Mouse (Mus musculus): Measurements from ENCODE around the gene Setd5. TPM values are rescaled to one million over a fixed set of nuclear protein-coding genes. Genes with fewer than 3 reads are reported as not detected.
A peak's percentile ranks its signal among the peaks of the same experiment; 100 is the strongest.

Gene Setd5
- total RNA-seq, 2 experiments from 2014 or later = 84.7 to 117 TPM

DNA sequence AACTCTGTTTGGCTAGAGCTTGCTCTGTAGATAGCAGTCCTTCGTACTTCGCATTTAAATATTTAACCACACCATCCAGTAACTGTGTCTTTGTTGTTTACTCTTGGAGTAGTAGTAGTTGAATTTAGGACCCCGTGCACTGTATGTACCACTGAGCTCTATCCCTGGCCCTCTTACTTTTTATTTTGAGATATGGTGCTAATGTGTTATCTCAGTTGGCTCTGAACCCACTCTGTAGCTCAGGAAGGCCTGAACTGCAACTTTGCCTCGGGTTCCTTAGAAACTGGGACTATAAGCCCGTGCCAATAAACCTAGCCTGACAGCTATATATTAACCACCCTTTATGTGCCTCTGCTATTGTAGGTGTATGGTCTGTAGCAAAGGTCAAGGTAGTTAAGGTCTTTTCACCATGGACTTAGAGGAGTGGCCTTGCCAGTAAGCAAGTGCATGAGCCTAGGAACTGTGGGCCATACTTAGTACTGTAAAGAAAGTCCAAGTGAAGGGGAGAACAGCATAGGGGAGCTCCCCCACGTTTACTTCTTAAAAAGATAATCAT, 22.5 kb upstream of the Setd5 start:
- no peak for DNase-seq

DNA sequence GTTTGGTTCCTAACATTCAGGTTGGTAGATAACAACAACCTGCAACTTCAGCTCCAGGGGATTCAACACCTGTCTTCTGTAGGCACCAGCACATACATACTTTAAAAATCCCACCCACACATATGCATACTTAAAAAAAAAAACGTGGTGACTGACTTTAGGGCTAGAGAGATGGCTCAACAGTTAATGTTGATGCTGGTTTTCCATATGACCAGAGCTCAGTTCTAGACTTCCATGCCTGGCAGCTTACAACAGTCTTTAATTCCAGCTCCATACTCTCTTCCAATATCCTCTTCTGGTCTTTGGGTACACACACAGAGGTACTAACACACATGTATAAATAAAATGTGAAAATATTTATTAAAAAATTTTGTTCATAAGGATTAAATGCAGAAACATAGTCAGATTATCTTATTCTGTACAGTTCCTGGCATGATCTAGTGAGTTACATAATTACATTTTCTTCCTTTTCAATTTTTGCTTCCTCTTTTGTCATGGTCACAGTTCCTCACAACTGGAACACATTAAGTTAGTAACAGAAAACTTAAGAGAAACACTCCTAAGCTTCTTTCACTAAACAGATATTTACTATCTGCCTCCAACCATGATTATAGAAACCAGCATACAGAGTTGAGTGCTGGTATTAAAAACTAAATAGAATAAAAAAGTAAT, 16.1 kb upstream of the Setd5 start:
- no peak for DNase-seq

DNA sequence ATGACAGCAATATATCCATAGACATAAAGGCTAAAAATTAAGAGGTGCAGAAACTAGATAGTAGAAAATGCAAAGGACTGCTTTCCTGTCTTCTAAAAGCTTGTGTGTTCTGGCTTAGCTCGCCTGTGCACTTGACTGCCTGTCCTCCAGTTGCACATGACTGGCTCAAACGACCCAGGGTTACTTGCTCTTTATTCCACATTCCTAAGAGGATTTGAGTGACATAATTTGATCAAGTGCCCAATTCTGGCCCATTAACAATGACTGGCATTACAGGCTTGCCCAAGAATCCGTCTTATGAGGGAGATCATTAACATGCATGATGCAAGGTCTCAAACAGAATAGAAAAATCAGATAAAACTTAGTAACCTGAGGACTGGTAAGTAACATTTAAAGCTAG, 14.9 kb upstream of the Setd5 start:
- DNase-seq = peak; percentile 39

- no peak for DNase-seq
These were observed 13.8 kb upstream of the Setd5 start for GRCm38 (mm10) chr6:113063363-113063762.

GRCm38 (mm10) chr6:113065186-113065585, 12.0 kb upstream of the Setd5 start:
- no peak for DNase-seq

DNA sequence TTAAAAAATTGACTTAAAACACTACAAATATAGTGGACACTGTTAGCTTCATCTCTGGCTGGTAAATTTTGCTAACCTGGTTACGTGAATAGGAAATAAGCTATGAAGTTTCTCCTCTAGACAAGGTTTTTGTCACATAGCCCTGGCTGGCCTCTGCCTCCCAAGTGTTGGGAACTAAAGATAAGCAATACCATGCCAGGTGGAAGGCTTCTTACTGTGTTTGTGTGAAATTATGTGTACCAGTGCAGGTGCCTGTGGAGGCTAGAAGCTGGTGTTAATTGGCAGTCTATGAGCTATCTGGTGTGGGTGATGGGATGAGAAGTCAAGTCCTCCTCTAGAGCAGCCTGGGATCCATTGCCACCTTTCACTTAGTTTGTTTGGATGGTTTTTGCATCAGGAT, 8.0 kb upstream of the Setd5 start:
- no peak for DNase-seq

GRCm38 (mm10) chr6:113075261-113075660, 1.9 kb upstream of the Setd5 start:
- DNase-seq = no peak

GRCm38 (mm10) chr6:113076012-113076685, 1.0 kb upstream of the Setd5 start:
- DNase-seq = peak; percentile 96

GRCm38 (mm10) chr6:113077569-113078030, 435 bp downstream of the Setd5 start:
- no peak for DNase-seq

GRCm38 (mm10) chr6:113078031-113078721, 1.0 kb downstream of the Setd5 start:
- DNase-seq = peak; percentile 52

DNA sequence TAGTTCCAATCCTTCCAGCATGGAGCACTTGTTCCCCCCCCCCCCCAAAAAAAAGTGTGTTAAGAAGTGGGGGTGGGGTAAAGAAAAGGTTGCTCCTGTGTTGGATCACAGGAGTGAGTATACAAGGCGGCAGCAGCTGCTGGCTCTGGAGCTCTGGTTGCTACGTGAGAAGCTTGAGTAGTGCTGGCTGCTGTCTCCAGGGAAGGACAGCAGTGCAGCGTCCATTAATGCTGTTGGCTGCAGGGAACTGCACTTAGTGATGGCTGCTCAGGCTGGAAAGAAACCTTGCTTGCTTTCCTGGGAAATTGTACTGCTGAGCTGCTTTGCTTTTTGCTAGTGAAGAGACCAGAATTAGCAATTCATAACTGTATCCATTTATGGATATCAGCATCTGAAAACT, 2.3 kb downstream of the Setd5 start:
- DNase-seq = peak; percentile 57

GRCm38 (mm10) chr6:113082229-113082628, 5.1 kb downstream of the Setd5 start:
- peak; percentile 38 for DNase-seq

- no peak for DNase-seq
These were observed 7.4 kb downstream of the Setd5 start for GRCm38 (mm10) chr6:113084590-113084989.

DNA sequence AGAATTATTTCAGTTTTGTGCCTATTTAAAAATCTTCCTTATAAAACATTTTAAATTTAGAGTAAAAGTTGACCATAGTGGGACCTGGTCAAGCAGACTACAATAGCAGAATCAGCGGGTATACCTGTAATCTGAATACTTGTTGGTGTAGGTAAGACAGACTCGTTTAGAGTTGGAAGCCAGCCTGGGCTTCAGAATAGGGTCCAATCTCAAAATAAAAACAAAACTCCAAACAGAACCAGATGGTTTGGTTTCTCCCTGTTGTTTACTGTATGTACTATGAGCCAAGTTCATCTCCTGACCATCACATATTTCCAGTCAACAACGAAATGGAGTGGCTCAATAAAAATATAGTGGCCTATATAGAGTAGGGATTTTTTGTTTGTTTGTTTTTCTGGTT, 16.0 kb downstream of the Setd5 start:
- DNase-seq = no peak

DNA sequence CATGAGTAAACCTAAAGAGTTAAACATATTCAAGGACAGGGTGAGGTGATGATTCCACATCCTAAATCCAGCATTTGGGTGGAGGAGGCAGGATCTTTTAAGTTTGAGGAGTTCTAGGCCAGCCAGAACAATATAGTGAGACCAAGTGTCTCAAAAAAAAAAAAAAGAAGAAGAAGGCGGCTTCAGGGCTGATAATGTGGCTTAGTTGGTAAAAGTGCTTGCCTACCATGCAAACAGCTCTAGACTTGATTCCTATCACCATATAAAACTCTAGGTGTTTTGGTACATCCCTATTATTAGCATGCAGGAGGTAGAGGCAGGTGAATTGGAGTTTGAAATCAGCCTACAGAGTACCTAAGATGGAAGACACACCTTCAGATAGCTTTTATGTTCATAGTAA, 18.4 kb downstream of the Setd5 start:
- no peak for DNase-seq

DNA sequence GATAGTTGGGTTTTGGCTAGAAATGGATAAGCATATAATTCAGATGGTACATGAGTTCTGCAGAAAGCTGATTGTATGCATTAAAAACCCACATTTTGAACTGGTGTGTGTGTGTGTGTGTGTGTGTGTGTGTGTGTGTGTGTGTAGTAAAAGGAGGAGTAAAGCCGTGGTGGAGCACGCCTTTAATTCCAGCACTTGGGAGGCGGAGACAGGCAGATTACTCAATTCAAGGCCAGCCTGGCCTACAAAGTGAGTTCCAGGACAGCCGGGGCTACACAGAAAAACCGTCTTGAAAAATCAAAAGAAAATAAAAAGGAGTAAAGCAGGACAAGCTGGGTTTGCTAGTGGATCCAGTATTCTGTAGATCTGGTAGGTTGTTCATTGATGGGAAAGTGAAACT, 20.5 kb downstream of the Setd5 start:
- peak; percentile 52 for DNase-seq

DNA sequence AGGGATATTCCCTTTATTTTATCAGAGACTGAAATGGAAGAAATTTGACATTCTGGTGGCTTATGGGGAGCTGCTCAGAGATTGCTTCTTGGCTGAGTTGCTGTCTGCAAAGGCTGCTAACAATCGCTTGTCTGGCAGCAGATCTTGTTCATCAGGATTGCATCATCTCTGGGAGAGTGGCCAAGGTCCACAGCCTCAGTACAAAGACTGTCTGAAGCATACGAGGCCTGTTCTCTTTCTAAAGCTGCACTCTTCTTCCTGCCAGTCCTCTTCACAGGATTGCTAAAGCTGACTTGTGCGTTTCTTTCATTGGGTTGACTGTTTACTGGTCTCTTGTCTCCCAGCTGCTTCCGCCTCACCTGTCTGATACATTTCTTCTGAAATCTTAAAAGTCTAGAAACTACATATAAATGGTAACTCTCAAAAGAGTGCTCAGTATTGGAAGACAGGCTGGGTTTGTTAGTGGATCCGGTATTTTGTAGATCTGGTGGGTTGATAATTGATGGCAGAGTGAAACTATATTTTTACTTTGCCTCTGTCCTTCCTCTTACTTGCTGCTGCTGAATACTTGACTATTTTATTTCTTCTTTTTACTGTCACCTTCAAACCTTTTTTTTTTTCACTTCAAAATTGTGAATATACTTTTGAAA, 22.6 kb downstream of the Setd5 start:
- peak; percentile 94 for DNase-seq

DNA sequence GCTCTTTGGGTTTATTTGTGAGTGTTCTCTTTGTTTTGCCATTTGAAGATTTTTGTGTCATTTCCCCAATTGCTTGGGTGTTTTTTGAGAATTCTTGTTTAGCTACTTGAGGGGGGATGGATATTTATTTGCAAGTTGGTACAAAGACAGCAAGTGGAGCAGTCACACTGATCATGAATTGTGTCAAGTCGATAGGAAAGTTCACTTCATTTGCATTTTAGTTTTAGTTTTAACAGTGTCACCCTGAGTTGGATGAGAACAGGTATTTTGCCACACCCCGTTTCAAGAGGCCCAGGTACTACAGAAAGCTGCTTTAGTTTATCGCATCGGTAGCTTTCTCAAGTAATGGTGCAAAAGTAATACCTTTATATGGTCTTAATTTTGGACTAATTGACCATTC, 25.4 kb downstream of the Setd5 start:
- no peak for DNase-seq

DNA sequence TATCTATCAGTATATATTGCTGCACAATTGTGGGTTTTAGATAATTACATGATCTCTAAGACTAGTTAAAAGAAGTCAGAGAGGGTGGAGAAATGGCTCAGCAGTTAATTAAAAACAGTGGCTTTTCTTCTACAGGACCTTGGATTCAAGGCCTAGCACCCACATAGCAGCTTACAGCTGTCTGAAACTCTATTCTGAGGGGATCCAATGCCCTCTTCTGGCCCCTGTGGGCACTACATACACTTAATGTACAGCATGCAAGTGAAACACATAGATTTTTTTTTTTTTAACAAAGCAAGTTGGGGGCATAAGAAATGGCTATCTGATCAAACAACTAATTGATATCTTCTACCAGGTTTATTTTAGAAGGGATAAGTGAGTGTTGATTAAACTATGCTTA, 26.6 kb downstream of the Setd5 start:
- peak; percentile 76 for DNase-seq

GRCm38 (mm10) chr6:113109378-113109777, 32.2 kb downstream of the Setd5 start:
- no peak for DNase-seq

DNA sequence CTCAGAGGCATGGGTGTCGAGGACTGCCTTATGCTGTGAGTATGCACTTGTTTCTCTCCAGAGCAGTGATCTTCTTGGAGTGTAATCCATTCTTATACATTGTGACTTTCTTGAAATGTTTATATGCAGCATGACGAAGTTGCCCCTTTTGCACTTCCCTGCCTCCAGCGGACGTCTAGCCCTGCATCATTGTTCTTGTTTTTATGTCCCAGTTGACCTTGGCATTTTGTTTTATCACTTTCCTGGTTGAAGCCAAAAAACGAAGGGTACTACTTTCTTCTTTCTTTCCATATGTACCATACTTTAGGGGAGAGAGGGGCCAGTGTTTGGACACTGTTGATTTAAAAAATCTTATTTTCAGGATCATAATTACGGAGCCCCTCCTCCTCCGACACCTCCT, 32.8 kb downstream of the Setd5 start:
- DNase-seq = peak; percentile 36

DNA sequence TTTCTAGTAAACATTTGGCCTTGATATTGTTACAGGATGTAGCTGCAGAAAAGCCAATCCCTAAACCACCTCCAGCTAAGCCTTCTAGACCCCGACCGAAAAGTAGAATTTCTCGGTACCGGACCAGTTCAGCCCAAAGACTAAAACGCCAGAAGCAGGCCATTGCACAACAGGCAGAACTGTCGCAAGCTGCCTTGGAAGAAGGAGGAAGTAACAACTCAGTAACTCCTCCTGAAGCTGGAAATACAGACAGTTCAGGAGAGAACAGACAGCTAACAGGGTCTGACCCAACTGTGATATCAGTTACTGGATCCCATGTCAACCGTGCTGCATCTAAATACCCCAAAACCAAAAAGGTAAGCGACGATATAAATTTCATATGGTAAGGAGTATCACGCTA, 43.6 kb downstream of the Setd5 start:
- DNase-seq = peak; percentile 30

DNA sequence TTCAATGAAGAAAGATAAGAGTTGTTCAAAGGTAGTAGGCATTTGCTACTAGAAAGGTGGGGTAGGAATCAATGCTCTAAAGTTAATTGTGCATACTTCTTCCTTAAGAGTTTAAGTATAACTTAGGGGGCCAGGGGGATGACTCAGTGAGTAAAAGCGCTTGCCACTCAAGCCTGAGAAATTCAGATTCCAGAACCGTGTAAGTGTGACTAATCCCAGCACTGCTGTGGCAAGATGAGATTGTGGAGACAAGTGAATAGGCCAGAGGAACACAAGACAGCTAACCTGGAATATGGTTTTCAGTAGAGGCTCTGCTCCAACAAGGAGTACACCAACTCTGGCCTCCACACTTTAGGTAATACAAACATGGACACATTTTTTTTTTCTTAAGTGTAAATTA, 56.2 kb downstream of the Setd5 start:
- no peak for DNase-seq

Measured in adrenal gland, postnatal 10 days (tissue).